Mouse (Mus musculus) thymus, adult 18-20 months (tissue): Measurements from ENCODE around the gene Nudt12.

Experiments used
- DNase-seq, 2 experiments: peaks; one replicate each; pipeline ENCODE4 v3.0.0; 2022; ENCODE audit warnings: mixed read lengths in 2 of 2

Gene Nudt12

GRCm38 (mm10) chr17:59013091-59013459 lies at the start of gene Nudt12:
TSS of gene Nudt12 (minus strand) at chr17:59013372.
- DNase-seq, result peak; percentile 31 to 45

- no peak for DNase-seq
Observed at GRCm38 (mm10) chr17:59053306-59053705, 40.1 kb upstream of the Nudt12 start.

- no peak for DNase-seq
Observed at GRCm38 (mm10) chr17:59039754-59040153, 26.6 kb upstream of the Nudt12 start.

GRCm38 (mm10) chr17:59033445-59033844 lies 20.3 kb upstream of the Nudt12 start:
- DNase-seq, result no peak

- DNase-seq, result no peak
Observed at GRCm38 (mm10) chr17:59026336-59026735, 13.2 kb upstream of the Nudt12 start.

- no peak for DNase-seq
Observed at GRCm38 (mm10) chr17:59024502-59024901, 11.3 kb upstream of the Nudt12 start.

GRCm38 (mm10) chr17:59023971-59024370 lies 10.8 kb upstream of the Nudt12 start:
- no peak for DNase-seq

GRCm38 (mm10) chr17:59018666-59019065 lies 5.5 kb upstream of the Nudt12 start:
- DNase-seq, result no peak

GRCm38 (mm10) chr17:59012421-59013090 lies 616 bp downstream of the Nudt12 start:
- DNase-seq, result no peak

GRCm38 (mm10) chr17:59011546-59012307 lies 1.4 kb downstream of the Nudt12 start:
- DNase-seq, result no peak

- DNase-seq, result no peak
Observed at GRCm38 (mm10) chr17:58991275-58991674, 21.9 kb downstream of the Nudt12 start, which contains the start of gene Pdzph1. TSS of gene Pdzph1 (minus strand) at chr17:58991375.

GRCm38 (mm10) chr17:58973237-58973636 lies 39.9 kb downstream of the Nudt12 start:
- DNase-seq, result no peak

GRCm38 (mm10) chr17:58959905-58960304 lies 53.3 kb downstream of the Nudt12 start:
- DNase-seq, result no peak

- DNase-seq, result no peak
Observed at GRCm38 (mm10) chr17:58957055-58957454, 56.1 kb downstream of the Nudt12 start.
